Mouse (Mus musculus) inflammation-experienced regulatory T-cells, adult 6 months (primary cell): ENCODE results near the gene Tll2. TPM values are rescaled to one million over a fixed set of nuclear protein-coding genes. Genes with fewer than 3 reads are reported as not detected.

Experiments
- ATAC-seq: one replicate; pipeline ENCODE4 v1.8.0; 2017
- polyA plus RNA-seq, 3 experiments: library from polyadenylated mRNA; unstranded; fragments of 100-300 nt; shearing (Covaris generic); gene quantifications; one replicate each; pipeline ENCODE4 v1.2.1; 2017

Gene Tll2
- polyA plus RNA-seq, 3 experiments from 2014 or later = not detected

GRCm38 (mm10) chr19:41154681-41155080 is 52.0 kb downstream of the Tll2 start:
- no peak for ATAC-seq

- no peak for ATAC-seq
Measured at GRCm38 (mm10) chr19:41152462-41152861, 54.2 kb downstream of the Tll2 start.

- no peak for ATAC-seq
Measured at GRCm38 (mm10) chr19:41152016-41152370, 54.6 kb downstream of the Tll2 start.

DNA sequence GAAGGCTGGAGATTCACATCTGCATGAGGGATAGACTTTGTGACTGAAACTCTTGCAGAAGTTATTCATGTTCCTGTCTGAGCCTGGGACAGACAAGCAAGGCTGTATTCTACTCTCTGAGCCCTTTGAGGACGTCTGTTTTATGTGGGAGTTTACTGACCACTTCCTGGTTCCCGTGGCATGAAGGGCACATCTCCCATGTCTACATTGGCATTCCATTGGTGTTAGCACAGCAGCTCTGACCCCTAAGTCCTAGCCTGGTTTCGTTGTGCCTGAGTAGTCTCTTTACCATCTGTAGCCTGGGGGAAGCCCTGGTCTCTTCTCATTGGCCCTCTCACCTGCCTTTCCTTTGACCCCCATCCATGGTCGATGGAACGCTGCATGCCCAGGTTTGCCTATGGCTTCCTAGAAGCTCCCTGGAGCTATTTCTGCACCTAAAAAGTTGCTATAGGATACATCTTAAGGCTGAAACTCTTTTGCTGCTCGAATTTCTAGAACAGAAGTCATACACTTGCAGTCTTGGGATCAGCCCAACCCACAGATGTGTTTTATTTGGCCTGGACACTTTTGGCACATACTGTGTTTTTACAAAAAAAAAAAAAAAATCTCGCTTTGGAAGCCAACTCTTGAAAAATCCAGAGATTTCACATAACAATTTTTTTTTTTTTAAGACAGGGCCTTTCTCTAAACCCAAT is 55.2 kb downstream of the Tll2 start:
- ATAC-seq = no peak

GRCm38 (mm10) chr19:41140961-41141360 is 65.7 kb downstream of the Tll2 start:
- ATAC-seq = no peak

DNA sequence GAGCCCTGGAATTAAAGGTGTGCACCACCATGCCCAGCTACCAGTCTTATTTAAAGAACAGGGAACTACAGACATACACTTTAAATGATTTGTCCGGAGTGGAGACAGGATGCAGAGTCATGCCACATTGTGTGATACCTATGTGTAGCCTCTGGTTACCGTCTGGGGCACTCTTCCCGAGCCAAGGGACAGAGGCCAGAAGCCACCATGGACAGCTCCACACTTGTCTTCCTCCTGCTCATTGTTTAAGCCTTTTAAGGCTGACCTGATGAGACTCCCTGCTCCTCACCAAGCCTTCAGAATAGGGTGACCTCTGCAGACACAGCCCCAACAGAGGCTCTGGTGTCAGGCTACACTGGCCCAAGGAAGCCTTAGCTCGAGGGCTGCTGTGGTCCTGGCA is 67.0 kb downstream of the Tll2 start:
- no peak for ATAC-seq

- no peak for ATAC-seq
Measured at GRCm38 (mm10) chr19:41123009-41123408, 83.6 kb downstream of the Tll2 start.

- ATAC-seq = no peak
Measured at GRCm38 (mm10) chr19:41119924-41120323, 86.7 kb downstream of the Tll2 start.

DNA sequence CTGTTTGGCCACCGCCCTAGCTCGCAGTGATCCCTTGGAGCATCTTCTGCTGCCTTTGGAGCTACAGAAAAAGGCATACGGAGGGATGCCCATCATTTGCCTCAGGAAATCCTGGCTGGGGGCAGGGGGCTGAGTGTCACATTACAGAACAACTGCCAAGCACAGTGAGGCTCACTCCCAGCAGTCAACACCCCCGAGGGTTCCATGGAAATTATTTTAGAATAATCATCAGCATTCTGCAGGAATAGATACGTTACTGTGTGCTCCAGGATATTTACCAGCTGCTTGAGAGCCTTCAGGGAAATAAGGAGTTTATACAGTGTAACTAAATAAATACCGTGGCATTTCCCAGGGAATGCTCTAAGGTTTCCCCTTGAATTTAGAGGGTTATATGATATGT is 88.3 kb downstream of the Tll2 start:
- ATAC-seq = no peak

GRCm38 (mm10) chr19:41117334-41117733 is 89.3 kb downstream of the Tll2 start:
- no peak for ATAC-seq

GRCm38 (mm10) chr19:41114611-41115010 is 92.0 kb downstream of the Tll2 start:
- ATAC-seq = no peak

DNA sequence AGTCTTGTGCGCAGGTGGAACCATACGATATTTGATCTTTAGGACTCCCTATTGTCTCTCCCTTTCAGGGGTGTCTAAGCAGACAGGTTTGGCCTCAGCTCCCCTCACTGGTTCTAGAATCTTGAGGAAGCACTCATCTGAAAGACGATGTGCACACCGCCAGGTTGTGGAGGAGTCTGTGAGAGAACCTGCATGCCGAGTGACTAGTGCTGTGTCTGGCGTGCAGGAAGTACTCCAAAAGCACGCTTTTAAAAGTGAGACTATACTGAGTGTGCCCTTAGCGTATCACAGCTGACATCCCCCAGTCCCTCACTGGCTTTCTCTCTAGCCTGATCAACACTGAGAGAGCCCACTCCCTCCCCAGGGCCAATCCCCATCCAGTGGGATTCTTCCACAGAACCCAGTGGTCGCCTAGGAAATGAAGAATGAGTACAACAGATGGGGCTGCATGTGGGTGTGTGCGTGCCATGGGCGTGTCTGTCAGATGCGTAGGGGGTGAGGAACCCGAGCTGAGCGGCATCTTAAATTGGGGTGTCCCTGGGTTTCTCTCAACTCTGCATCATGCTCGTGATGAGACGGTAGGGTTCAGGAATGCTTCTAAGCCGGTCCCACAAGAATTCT is 92.6 kb downstream of the Tll2 start:
- no peak for ATAC-seq

DNA sequence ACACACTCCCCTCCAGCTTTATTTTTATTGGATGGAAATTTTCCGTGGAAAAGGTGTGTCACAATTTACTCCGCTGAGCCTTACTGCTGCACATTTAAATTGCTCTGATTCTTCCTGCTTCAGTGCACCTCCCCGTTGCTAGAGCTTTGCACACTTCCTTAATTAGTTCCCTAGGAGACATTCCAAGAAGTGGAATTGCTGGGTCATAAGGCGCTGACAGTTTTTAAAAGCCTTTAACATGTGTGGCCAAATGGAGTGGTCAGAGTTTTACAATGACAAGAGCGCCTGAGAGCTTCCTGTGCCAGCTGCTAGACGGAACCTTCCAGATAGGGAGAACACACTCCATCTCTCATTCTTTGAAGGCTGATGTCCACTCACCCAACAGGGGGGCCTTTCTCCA is 94.0 kb downstream of the Tll2 start:
- ATAC-seq = no peak

GRCm38 (mm10) chr19:41109991-41110390 is 96.6 kb downstream of the Tll2 start:
- ATAC-seq = no peak

GRCm38 (mm10) chr19:41109496-41109895 is 97.1 kb downstream of the Tll2 start:
- no peak for ATAC-seq

- no peak for ATAC-seq
Measured at GRCm38 (mm10) chr19:41108666-41109065, 98.0 kb downstream of the Tll2 start.

- ATAC-seq = no peak
Measured at GRCm38 (mm10) chr19:41107530-41107929, 99.1 kb downstream of the Tll2 start.

GRCm38 (mm10) chr19:41104922-41105321 is 101.7 kb downstream of the Tll2 start:
- no peak for ATAC-seq

DNA sequence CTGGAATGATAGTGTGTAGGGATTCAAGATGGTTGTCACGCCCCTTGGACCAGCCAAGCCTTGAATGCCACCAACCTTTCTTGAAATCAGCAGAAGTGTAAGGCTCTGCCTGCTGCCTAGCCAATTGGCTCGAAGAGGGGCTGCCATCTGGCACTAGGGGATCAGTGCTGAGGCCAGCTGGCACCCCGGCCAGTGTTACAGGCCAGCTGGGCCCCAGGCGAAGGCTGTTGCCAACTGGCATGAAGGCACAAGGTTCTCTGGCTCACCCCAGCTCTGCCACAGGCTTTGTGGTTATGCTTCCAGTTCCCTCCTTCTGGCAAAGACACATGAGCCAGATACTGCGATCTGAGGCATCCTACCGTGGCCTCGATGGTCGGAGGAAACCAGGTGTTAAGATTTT is 105.2 kb downstream of the Tll2 start:
- ATAC-seq = no peak

DNA sequence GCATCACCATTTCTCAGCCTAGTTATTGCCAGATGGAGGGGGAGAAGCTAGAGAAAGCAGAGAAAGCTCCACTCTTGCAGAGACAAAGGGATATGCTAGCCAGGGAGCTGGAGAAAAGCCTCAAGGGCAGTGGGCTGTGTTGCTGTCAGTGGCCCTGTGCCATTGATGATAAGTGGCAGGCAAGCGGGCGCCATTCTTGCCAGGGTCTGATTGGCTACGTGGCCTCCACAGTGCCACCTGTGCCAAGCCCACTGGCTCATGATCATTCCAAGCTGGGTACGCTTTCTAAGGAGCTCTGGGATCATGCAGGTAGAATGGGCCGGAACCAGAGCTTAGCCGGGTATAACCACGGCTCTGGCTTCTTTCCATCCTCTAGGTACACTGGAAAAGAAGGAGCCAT is 105.8 kb downstream of the Tll2 start:
- no peak for ATAC-seq

- no peak for ATAC-seq
Measured at GRCm38 (mm10) chr19:41097038-41097437, 109.6 kb downstream of the Tll2 start.

DNA sequence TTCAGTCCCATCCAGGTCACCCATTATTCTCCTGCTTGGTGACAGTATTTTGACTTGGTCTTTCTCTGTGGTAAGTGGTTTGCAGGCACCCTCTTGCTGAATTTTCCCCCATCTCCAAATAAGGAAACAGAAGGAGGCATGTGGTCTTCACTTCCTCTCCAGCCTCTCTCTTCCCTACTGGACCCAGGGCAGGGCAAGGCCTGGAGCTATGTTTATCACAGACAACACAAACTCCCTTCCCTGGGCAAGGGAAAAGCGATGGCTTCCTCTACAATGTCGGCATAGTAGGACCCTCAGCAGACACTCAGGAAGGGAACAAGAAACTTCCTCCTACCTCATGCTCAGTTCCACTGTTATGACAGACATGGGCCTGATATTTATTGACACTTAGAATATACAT is 114.7 kb downstream of the Tll2 start:
- no peak for ATAC-seq

DNA sequence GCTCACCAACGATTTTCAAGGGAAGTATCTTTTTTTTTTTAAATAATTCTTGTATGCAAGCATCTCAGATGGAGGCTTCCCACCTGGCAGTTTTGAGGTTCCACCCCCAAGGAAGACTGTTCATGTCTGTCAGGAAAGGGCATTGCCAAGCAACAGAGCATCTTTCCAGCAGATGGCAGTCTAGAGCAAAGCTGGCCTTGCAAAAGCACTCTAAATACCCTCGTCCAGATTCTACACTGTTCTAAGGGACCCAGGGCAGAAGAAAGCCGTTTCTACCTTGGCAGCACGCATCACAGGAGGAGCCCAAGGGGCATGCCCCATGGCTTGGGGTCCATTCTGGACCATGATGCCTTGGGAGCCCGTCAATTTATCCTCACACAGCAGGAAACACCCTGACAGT is 116.8 kb downstream of the Tll2 start:
- no peak for ATAC-seq

- ATAC-seq = no peak
Measured at GRCm38 (mm10) chr19:41088491-41088890, 118.1 kb downstream of the Tll2 start.

- ATAC-seq = no peak
Measured at GRCm38 (mm10) chr19:41087901-41088300, 118.7 kb downstream of the Tll2 start.
